Mouse (Mus musculus) kidney, adult 8-10 months (tissue): ENCODE results near the gene Id1.

Experiments
- DNase-seq, 2 experiments: peaks; one replicate each; pipeline ENCODE4 v3.0.0; 2022

Gene Id1

GRCm38 (mm10) chr2:152736090-152736601, at the start of gene Id1:
Gene Id1 (plus strand): TSS chr2:152736251.
- peak; percentile 93 for DNase-seq

- no peak for DNase-seq
These were observed 49.7 kb upstream of the Id1 start for GRCm38 (mm10) chr2:152686399-152686798.

- peak; percentile 94 to 95 for DNase-seq
These were observed 49.2 kb upstream of the Id1 start, which contains the start of gene Mcts2 for GRCm38 (mm10) chr2:152686806-152687267. Gene Mcts2 (plus strand): TSS chr2:152687035.

GRCm38 (mm10) chr2:152691564-152692217, 44.4 kb upstream of the Id1 start:
- DNase-seq = peak in 1 of 2 experiments; percentile 49

GRCm38 (mm10) chr2:152693233-152693632, 42.8 kb upstream of the Id1 start:
- DNase-seq = peak in 1 of 2 experiments; percentile 70

- DNase-seq = no peak
These were observed 42.3 kb upstream of the Id1 start for GRCm38 (mm10) chr2:152693735-152694134.

GRCm38 (mm10) chr2:152694708-152695107, 41.3 kb upstream of the Id1 start:
- DNase-seq = no peak

GRCm38 (mm10) chr2:152696016-152696415, 40.0 kb upstream of the Id1 start:
- no peak for DNase-seq

GRCm38 (mm10) chr2:152696476-152697164, 39.4 kb upstream of the Id1 start:
- DNase-seq = peak; percentile 89 to 94

GRCm38 (mm10) chr2:152700138-152700537, 35.9 kb upstream of the Id1 start:
- DNase-seq = no peak

- DNase-seq = no peak
These were observed 35.3 kb upstream of the Id1 start for GRCm38 (mm10) chr2:152700725-152701124.

GRCm38 (mm10) chr2:152703596-152704255, 32.3 kb upstream of the Id1 start:
- DNase-seq = no peak

- DNase-seq = no peak
These were observed 31.8 kb upstream of the Id1 start for GRCm38 (mm10) chr2:152704256-152704605.

- DNase-seq = no peak
These were observed 31.2 kb upstream of the Id1 start for GRCm38 (mm10) chr2:152704811-152705370.

- DNase-seq = peak; percentile 64 to 73
These were observed 30.0 kb upstream of the Id1 start for GRCm38 (mm10) chr2:152705993-152706571.

GRCm38 (mm10) chr2:152707186-152707585, 28.9 kb upstream of the Id1 start:
- DNase-seq = no peak

- peak; percentile 94 to 96 for DNase-seq
These were observed 28.4 kb upstream of the Id1 start for GRCm38 (mm10) chr2:152707627-152708026.

GRCm38 (mm10) chr2:152709066-152709465, 27.0 kb upstream of the Id1 start:
- DNase-seq = no peak

GRCm38 (mm10) chr2:152716241-152716772, 19.7 kb upstream of the Id1 start:
- DNase-seq = no peak

GRCm38 (mm10) chr2:152717652-152718051, 18.4 kb upstream of the Id1 start:
- DNase-seq = no peak

- no peak for DNase-seq
These were observed 18.0 kb upstream of the Id1 start for GRCm38 (mm10) chr2:152718076-152718475.

- no peak for DNase-seq
These were observed 12.3 kb upstream of the Id1 start for GRCm38 (mm10) chr2:152723651-152724331.
